Mouse (Mus musculus): ENCODE results near the gene Upb1.

DNA sequence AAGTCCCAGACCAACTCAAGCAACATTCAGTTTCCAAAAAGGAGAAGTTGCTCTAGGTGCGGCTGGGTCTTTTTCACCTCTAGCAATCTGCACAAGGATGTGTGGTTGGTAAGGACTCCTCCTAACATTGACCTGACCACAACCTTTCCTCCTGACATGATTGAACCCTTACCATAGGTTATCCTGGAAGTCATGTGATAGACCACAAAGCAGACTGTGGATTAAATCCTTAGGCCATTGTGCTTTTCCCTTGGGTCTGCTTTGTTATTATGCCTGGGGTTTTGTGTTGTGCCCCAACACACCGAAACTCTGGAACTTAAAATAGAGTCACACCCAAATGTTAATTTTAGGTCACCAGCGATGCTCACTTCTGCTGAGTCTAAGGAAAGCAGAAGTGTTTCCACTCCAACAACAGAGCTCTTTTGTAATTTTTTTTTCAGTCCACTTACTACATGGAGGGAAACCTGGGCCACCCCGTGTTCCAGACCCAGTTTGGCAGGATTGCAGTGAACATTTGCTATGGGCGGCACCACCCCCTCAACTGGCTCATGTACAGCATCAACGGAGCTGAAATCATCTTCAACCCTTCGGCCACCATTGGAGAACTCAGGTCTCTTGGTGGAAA is 28.7 kb downstream of the Upb1 start:
- TF ChIP-seq GATA1 (IDR thresholded peaks at IDR 0.05; ENCODE audit: borderline replicate concordance, low read length) (no peak), CTCF (IDR thresholded peaks at IDR 0.05; ENCODE audit: low read depth, low read length) (no peak)

Measured in G1E (cell line).